In the genomic region with DNA sequence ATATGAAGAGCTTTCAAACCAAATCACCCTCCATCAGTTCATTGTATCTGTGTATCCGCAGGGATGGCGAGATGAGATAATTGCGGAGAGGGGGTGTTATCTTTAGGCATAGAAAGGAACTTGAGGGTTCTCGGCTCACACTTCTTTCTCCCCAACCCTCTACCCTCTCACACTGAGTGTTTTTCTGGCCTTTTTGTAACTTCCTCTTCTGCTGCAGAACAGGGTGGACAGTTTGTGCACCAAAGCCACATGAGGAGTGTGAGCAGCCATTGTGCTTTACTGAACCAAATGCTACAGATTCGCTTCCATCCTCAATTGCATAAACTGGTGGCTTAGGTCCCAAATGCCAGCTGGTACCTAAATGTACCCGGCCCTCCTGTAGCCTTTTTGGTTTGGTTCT, we compare ENCODE assay signal across 27 mouse cellular contexts. TPM values are rescaled to one million over a fixed set of nuclear protein-coding genes. Genes with fewer than 3 reads are reported as not detected.
"Had no signal": no experiment of that assay in that cellular context is flagged by ENCODE, and none has a peak within 500 bp of the region (broad histone marks: within the 10 kb centered on the region; RNA-seq: fewer than 3 reads in every experiment).

No protein-coding gene starts in this region.

- H3K4me2 ChIP-seq: kidney, embryonic 15.5 days; liver, embryonic 13.5 days; midbrain, embryonic 13.5 days had no signal

- DNase-seq: kidney, adult 8-10 months; kidney, postnatal 10 days; kidney, postnatal 36 days; layer of hippocampus, postnatal 36 days; liver, embryonic 13.5 days; lung, adult 2 months; lung, postnatal 14 days; lung, postnatal 4 days; thymus, adult 2 months; thymus, postnatal 14 days; thymus, postnatal 4 days had no signal

- ATAC-seq: midbrain, embryonic 13.5 days; midbrain, embryonic 16.5 days had no signal

- H3K27me3 ChIP-seq: kidney, embryonic 15.5 days; liver, embryonic 13.5 days; midbrain, embryonic 13.5 days had no signal

- H3K4me1 ChIP-seq: kidney, embryonic 15.5 days; liver, embryonic 13.5 days; midbrain, embryonic 10.5 days; midbrain, embryonic 13.5 days had no signal

- H3K9ac ChIP-seq: kidney, embryonic 15.5 days; liver, embryonic 13.5 days; midbrain, embryonic 13.5 days had no signal

- H3K4me3 ChIP-seq: kidney, embryonic 15.5 days; liver, embryonic 13.5 days; megakaryocyte, embryonic 14.5 days; midbrain, embryonic 10.5 days; midbrain, embryonic 13.5 days had no signal

- H3K27ac ChIP-seq: kidney, embryonic 15.5 days; liver, embryonic 13.5 days; midbrain, embryonic 10.5 days; midbrain, embryonic 13.5 days; stomach, postnatal 0 days had no signal

- H3K36me3 ChIP-seq: kidney, embryonic 15.5 days; liver, embryonic 13.5 days; midbrain, embryonic 10.5 days; midbrain, embryonic 13.5 days had no signal

- H3K9me3 ChIP-seq: kidney, embryonic 15.5 days; liver, embryonic 13.5 days; megakaryocyte, embryonic 14.5 days; midbrain, embryonic 10.5 days; midbrain, embryonic 13.5 days had no signal

RNA-seq across cellular contexts. Expression of a gene that starts 13.7 kb away (rescaled TPM):
- total RNA-seq: layer of hippocampus, adult 8-10 months; layer of hippocampus, postnatal 36 days; monocyte, adult 5-6 weeks had no signal
- polyA plus RNA-seq: liver, adult 2 months; thymus, adult 2 months had no signal

RNA-seq across cellular contexts. Expression of a gene that starts 34.1 kb away (rescaled TPM):
- total RNA-seq: layer of hippocampus, adult 8-10 months; layer of hippocampus, postnatal 10 days; layer of hippocampus, postnatal 36 days; left cerebral cortex, postnatal 36 days; liver, adult 2 months; monocyte, adult 5-6 weeks had no signal
- polyA plus RNA-seq: kidney, embryonic 15.5 days; limb, embryonic 11.5 days; limb, embryonic 14.5 days; liver, adult 2 months; liver, embryonic 13.5 days; liver, embryonic 16.5 days; lung, adult 2 months; lung, embryonic 16.5 days; midbrain, embryonic 10.5 days; midbrain, embryonic 13.5 days; midbrain, embryonic 16.5 days; stomach, embryonic 14.5 days; stomach, postnatal 0 days; thymus, adult 2 months had no signal
